Mouse (Mus musculus): ENCODE results near the gene Thap3.
"Not testable (repeated sequence)": the region's sequence is repeated elsewhere in the genome, so short reads cannot be mapped to it uniquely, and the experiment has no call there.

Thap3 gene

DNA sequence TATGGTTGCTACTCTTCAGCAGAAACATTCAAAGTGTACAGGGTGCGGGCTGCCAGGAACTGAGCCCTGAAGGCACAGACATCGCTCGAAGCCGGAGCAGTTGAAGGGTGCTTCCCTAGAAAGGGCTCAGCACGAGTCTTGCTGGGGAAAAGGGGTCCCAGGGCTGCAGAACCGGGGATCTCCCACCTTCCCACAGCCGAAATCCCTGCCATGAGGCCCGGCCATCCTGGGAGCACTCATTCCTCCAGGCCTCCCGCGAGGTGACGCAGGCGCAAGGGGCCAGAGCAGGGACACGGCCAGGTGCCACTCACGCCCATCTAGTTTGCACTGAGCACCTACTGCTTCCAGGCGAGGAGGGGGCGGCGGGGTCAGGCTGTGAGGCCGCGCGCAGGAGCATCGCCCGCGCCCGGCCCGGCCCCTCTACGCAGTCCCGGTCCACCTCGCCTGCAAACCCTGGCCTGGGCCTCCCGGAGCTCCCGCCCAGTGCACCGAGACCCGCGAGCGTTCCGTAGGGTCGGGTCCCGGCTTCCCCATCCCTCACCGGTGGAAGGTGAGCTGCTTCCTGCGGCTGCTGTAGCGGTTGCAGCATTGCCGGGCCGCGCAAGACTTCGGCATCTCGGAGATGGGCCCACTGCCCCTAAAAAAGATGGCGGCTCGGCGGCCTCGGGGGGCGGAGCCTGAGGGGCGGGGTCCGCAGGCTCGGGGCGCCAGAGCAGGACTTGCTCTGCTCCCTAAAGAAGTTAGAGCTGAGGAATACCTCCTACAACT, at the start of gene Thap3:
Thap3 (minus strand) TSS at position 656 of the 768 bp plus-strand sequence.
- peak; percentile 72 for DNase-seq

DNA sequence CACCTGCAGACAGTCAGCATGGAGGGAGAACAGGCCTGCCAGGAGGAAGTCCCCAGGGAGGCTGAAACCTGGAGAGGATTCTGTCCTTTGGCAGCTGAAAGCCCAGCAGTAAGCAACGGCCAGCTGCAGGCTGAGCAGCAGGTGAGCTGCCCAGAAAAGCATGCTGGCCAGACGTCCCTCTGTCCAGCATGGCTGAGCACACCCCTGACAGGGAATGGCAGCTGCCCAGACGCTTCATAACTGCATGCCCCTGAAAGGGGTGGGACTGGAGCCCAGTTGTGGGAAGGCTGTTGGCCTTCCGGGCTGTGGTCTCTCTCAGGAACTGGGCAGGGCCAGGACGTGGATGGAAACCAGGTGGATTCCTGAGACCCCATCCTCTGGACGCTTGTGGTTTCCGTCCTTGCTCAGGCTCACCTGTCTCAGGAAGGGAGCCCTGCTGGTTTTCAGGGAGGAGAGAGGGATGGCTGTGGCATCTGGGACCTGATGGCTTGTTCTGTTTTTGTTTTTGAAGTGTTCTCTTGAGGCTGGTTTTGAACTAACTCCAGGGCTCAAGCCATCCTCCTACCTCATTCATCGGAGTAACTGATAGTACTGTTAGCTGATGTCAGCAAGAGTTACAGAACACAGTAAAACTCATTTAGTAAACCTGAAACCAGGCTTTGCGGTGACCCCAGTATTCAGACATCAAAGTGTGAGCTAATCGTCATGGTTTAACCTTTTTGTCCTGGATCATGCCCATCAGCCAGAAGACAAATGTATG, 49.6 kb upstream of the Thap3 start, which contains the start of gene Tas1r1:
Tas1r1 (minus strand) TSS at position 344 of the 760 bp plus-strand sequence.
- DNase-seq, result no peak

DNA sequence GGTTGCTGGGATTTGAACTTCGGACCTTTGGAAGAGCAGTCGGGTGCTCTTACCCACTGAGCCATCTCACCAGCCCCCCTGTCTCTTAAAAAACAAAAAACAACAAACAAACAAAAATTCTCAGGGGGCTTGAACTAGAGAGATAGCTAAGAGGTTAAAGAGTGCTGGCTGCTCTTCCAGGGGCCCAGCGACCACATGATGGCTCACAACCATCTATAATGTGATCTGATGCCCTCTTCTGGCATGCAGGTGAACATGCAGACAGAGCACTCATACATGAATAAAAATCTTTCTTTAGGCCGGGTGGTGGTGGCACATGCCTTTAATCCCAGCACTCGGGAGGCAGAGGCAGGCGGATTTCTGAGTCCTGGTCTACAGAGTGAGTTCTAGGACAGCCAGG, 47.7 kb upstream of the Thap3 start:
- DNase-seq, result not testable (repeated sequence)

DNA sequence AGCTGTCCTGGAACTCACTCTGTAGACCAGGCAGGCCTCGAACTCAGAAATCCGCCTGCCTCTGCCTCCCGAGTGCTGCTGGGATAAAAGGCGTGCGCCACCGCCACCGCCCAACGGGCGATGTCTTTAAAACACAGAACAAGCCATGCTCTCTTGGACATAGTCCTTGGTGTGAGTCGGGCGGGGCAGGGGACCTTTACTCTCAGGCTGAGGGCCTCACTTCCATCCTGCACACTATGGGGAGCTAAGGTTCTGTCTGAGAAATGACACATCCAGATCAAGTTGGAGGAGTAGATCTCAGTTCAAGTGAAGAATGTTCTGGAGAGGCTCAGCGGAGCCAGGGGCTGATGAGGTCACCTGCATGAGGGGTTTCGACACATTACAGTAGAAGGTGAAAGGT, 44.1 kb upstream of the Thap3 start:
- DNase-seq, result no peak

DNA sequence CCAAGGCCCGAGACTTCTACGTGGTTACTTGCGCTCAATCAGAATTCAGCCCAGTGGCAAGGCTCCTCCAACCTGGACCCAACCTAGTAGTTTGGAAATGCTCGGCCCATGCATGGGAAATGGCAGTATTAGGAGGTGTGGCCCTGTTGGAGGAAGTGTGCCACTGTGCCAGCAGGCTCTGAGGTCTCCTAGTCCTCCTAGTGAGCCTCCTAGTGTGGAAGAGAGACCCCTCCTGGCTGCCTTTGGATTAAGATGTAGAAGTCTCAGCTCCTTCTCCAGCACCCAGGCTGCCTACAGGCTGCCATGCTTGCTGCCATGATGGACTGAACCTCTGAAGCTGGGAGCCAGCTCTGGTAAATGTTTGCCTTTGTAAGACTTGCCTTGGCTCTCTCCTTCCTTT, 41.2 kb upstream of the Thap3 start:
- no peak for DNase-seq

DNA sequence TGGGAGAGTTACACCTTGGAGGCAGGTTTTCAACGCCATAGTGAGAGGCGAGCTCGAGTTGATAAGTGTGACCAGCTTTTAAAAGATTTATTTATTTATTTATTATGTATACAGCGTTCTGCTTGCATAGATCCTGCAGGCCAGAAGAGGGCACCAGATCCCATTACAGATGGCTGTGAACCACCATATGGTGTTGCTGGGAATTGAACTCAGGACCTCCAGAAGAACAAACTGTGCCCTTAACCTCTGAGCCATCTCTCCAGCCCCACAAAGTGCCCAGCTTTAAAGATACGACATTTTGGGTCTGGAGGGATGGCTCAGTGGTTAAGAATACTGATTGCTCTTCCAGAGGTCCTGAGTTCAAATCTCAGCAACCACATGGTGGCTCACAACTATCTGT, 40.3 kb upstream of the Thap3 start:
- no peak for DNase-seq

DNA sequence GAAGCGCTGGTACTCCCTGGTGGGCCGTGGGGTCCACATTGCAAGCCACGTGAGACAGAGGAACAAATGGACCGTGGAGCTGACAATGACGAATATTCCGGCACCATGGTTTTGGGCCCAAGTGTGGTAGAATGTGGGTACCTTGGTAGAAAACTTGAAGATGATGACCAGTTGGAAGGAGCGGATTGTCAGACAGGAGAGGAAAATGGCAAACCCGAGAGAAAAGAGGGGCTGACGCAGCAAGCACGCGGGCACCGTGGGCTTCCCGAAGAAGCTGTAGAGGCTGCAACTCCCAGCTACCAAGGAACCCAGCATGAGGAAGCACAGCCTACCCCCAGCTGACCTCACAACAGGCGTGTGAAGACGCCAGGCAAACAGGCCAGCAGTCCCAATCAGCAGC, 39.7 kb upstream of the Thap3 start:
- no peak for DNase-seq

DNA sequence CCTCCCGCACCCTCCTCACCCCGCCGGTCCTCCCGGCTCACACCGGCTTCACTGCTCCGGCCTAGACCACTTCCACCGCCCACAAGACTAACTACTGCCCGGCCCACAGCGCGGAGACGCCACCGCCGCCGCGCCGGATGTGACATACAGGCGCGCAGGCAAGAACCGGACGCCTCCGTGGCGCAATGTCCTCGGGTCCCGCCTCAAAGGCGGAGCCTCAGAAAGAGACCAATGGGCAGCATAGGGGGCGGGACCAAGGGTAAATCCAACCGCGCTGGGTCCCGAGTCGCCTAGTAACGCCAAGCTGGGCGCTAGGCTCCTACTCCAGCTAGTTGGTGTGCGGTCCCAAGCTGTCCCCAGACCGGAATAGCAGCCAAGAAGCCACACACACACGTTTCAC, 38.7 kb upstream of the Thap3 start, which contains the start of gene Zbtb48:
Zbtb48 (minus strand) TSS at position 148 of the 400 bp plus-strand sequence.
- peak; percentile 98 for DNase-seq

DNA sequence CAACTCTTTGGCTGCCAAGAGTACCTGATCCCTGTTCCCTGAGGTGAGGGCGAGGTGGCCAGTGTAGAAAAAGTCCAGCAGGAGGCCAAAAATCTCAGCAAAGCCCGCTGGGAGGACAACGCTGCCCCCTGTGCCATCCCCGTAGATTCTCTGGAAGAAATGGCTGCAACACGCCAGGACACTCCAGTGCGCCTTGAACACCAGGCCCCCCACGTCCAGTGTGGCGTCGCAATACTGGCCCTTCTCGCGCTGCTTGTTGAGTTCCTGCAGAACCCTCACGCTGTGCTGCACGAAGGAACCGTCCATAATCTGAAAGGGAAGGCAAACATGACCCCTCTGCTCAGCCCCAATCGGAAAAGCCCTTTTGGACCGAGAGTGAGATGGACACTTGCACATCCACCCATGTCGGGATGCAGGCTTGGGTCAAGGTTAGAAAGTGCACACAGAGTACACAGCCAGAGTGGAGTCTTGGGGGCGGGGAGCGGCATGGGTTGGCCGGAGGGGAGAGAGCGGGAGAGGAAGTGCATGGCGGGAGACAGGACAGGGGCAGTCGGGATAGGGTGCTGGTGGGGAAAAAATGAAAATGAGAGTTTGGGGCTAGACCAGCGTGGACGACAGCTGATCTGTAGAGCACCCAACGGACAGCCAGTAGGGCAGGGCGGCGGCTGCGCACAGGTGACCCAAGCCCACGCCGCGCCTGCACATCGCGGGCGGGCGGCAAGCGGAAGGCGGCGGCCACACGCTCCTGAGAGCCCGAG, 38.1 kb upstream of the Thap3 start:
- no peak for DNase-seq

DNA sequence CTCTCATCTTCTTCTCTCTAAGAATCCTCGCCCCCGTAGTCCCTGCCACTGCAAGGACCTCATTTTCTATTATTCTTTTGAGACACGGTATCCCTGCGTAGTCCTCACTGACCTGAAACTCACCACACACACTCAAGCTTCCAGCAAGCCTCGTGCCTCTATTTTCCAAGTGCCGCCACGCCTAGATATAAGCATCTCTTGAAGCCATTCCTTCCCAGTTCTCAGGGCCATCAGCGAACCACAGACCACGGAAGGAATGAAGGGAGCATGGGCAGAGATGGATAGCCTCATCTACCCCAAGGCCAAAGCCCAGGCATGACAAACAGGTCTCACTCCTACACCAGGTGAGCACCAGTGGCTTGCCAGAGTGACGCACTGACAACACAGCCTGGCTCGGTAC, 35.7 kb upstream of the Thap3 start:
- DNase-seq, result no peak

DNA sequence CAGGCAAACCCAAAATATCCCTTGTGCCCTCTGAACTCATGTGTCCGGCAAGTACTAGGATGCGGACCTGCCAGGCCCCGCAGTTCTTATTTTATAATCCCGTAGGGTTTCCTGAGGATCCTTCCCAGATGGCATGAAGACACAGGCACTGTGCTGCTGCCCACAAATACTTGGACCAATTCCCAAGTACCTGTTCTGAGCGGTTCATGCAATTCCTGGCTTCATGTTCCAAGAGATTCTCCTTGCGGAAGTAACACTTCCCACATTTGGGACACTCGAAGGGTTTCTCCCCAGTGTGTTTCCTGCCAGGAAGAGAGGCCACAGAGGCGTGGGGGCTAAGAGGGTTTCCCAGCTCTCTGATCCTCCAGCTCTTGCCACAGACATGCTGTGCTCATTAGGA, 33.7 kb upstream of the Thap3 start:
- DNase-seq, result no peak

DNA sequence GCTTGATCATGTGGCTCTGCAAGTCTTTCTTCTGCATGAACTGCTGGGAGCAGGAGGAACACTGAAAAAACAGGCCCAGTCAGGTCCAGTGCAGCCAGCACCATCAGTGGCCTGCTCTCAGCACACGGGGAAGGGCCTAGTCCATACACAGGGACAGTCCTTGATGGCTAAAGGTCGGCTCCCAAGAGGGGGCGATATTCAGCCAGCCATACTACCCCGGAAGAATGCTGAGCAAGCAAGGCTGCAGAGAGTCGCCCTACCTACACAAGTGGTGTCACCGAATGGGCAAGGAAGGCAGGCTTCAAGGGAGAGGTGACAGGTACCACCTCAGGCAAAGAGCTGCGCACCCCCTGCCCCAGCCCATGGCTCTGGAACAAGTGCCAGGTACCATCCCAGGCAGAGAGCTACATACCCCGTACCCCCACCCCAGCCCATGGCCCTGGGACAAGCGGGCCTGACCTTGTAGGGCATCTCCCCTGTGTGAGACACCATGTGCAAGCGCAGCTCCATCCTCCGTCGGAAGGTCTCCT, 32.8 kb upstream of the Thap3 start:
- DNase-seq, result no peak

DNA sequence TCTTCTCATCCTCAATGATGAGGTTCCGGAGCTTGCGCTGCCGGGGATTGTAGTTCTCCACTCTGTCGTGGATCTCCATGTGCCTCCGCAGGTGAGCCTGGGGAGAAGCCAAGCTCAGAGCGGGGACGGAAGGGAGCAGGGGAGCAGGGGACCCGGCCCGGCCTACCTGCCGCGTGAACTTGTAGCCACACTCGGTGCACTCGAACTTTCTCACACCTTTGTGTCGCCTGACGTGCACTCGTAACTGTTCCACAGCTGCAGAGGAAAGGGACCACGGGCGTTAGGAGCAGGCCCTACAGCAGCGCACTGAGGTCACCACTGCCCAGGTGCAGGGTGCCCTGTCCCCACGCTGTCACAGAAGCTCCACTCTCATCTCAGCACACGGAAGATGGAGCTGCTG, 31.2 kb upstream of the Thap3 start:
- DNase-seq, result no peak

DNA sequence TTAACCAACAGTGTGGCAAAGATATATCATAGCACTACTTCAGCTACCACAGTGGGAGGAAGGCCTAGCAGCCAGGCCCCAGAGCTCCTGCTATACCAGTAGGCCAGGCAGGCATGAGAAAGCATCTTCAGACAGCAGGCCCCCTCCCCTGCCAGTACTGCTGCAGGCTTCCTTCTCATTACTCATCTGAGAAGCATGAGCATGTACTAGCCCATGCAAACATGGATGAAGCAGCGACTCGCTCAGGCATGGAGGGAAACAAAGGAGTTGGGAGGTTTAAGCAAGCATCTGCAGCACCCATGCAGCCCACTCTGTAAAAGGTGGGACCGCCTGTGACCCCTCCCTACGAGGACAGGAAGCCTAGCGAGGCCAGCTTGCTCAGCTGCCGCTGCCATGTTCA, 30.3 kb upstream of the Thap3 start:
- no peak for DNase-seq

DNA sequence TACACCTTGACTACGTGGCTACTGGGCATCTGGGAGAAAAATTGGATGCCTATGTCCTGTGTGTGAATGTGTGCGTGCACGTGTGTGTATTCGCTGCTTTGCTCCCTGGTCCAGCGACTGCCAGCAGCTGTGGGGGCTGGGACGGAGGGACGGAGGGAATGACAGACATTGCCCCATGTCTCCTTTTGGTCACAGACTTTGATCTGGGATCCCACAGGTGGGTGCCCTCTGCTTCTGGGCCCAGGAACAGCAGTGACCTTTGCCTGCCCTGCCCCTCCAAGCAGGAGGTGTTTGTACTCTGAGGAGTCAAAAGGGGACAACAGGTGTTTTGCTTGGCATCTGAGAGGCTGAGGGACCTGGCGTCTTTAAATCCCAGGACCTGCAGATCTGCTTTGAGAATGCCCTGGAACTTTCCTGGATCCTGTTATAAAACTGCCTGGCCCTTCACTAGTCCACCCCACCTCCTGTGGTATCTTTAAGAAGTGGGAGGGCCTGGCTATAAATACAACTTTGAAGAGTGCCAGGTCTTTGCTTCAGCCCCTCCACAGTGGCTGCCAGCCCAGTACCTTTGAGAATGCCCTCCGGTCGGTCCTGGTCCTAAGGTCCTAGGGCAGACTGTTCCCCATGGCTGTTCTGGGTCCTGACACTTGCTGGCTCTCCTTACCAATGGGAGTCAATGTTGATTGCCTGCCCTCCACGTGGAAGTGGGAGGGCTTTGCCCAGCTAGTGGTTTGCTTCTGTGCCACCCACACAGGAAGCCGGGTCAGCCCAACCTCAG, 24.4 kb upstream of the Thap3 start:
- peak; percentile 86 for DNase-seq

DNA sequence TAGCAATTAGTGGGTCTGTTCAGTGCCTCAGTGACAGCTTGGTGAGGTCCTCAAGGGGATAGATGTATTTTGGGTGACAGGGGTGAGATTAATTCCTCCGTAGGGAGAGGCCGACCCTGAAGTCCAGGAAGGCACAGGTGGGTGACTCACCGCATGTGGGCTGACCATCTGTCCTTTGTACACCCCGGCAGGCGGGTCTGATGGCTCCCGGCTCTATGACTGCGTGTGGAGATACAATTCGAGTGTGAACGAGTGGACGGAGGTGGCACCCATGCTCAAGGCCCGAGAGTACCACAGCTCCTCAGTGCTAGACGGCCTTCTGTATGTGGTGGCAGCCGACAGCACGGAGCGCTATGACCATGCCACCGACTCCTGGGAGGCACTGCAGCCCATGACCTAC, 23.3 kb upstream of the Thap3 start:
- DNase-seq, result no peak

DNA sequence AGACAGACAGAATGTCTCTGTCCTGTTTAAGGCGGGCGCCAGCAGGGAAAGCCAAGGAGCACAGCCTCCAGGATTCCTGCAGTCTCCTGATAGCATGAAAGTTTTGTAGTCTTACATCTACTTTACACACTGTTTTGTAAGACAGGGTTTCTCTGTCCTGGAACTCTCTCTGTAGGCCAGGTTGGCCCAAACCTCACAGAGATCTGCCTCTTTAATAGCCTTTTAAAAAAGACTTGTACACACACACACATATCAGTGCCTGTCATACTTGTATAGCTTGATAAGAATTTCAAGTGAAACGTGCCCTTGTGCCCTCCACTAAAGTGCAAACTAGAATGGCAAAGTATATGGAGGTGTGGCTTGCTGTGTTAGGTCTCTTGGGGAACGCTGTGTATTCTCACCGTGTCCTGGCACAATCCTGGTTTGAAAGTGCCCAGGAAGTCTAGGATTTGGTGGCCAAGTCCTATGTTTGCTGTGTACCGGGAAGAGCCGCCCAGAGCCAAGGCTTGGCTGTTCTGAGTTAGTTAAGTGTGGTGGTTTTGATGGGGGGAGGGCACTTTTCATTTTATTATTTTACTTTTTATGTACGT, 22.5 kb upstream of the Thap3 start:
- no peak for DNase-seq

DNA sequence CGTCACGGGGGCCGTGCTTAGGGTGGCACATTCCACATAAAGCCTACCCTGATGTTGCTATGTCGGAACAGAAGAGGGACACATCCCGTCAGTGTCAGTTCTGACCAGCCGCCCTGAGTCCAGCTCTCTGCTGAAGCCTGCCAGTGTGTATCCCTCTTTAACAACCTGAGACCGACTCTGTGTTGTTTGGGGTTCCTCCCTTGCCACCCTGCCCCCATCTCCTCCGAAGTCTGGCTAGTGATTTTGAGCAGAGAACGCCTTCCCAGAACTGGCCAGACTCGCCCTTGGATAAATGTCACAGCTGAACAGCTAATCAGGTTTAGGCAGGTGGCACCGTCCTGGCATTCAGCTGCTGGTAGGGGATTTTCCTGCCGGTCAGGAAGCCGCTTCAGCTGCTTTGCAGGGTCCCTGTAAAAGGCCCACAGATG, 21.9 kb upstream of the Thap3 start:
- DNase-seq, result peak; percentile 57

DNA sequence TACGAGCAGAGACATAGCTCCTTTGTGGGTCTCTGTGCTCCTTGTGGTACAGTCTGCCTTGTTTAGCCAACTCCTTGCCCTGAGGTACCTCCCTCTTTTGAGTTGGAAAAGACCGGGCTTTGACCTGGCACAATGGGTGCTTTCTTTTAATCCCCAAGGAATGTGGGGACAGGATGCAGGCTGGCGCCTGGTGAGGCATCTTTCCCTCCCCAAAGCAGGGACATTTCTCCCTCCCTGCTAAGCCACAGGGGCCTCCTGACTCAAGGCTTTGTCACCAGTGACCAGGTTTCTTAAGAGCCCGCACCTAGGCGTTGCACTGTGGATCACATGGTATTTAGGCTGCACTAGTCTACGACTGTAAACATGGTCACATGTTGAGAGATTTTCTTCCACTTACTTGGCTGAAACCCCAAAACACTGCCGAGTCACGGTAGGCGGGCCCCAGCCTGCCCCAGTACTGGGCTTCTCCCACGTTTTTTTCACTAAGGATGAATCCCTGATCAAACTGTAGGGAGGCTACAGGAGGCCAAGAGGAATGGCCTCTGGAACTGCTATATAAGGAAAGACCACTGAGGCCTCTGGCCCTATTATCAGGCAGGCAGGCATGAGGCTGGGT, 21.4 kb upstream of the Thap3 start:
- peak; percentile 75 for DNase-seq

DNA sequence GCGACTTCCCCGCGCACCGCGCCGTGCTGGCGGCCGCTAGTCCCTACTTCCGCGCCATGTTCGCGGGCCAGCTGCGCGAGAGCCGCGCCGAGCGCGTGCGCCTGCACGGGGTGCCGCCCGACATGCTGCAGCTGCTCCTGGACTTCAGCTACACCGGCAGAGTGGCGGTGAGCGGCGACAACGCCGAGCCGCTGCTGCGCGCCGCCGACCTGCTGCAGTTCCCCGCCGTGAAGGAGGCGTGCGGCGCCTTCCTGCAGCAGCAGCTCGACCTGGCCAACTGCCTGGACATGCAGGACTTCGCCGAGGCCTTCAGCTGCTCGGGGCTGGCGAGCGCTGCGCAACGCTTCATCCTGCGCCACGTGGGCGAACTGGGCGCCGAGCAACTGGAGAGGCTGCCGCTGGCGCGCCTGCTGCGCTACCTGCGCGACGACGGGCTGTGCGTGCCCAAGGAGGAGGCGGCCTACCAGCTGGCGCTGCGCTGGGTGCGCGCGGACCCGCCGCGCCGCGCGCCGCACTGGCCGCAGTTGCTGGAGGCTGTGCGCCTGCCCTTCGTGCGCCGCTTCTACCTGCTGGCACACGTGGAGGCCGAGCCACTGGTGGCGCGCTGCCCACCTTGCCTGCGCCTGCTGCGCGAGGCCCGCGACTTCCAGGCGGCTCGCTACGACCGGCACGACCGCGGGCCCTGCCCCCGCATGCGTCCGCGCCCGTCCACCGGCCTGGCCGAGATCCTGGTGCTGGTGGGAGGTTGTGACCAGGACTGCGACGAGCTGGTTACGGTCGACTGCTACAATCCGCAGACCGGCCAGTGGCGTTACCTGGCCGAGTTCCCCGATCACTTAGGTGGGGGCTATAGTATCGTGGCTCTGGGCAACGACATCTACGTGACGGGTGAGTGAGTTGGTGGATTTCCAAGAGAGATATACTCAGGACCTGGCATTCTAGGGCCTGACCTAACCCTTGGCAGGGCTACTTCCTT, 20.6 kb upstream of the Thap3 start:
- DNase-seq, result peak; percentile 66

Data from kidney, adult 11 months (tissue).